25 mouse cellular contexts compared by ENCODE assay signal in the genomic region with DNA sequence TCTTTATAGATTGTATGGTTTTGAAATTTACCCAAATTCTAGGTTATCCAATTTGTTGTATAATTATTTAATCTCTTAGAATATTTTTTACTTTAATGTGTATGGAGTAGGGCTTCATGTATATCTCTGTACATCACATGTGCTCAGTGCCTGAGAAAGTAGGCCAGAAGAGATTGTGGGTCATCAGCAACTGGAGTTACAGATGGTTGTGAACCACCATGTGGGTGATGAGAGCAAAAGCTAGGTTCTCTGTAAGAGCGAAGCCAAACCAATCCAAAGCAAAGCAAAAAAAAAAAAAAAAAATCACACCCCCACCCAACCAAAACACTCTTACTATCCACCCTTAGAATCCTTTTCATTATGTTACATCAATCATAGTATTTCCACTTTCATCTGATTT.
"Had no signal": no experiment of that assay in that cellular context is flagged by ENCODE, and none has a peak within 500 bp of the region (broad histone marks: within the 10 kb centered on the region; RNA-seq: fewer than 3 reads in every experiment).

No protein-coding gene starts in this region.

- H3K4me2 ChIP-seq: heart, embryonic 12.5 days; hindbrain, embryonic 13.5 days; hindbrain, embryonic 15.5 days; limb, embryonic 12.5 days; liver, embryonic 11.5 days had no signal

- H3K36me3 ChIP-seq: heart, embryonic 10.5 days; heart, embryonic 12.5 days; hindbrain, embryonic 10.5 days; hindbrain, embryonic 13.5 days; hindbrain, embryonic 15.5 days; limb, embryonic 10.5 days; limb, embryonic 12.5 days had no signal

- H3K27ac ChIP-seq: gastrocnemius, adult 2 months; heart, embryonic 10.5 days; hindbrain, embryonic 10.5 days; hindbrain, embryonic 13.5 days; hindbrain, embryonic 15.5 days; hindbrain, postnatal 0 days; layer of hippocampus, adult 2 months; left cerebral cortex, adult 2 months; limb, embryonic 10.5 days; limb, embryonic 12.5 days; liver, embryonic 14.5 days had no signal

- H3K4me3 ChIP-seq: gastrocnemius, adult 2 months; heart, embryonic 10.5 days; heart, embryonic 12.5 days; hindbrain, embryonic 10.5 days; hindbrain, embryonic 13.5 days; hindbrain, embryonic 15.5 days; layer of hippocampus, adult 2 months; left cerebral cortex, adult 2 months; limb, embryonic 10.5 days; limb, embryonic 12.5 days had no signal

- H3K9ac ChIP-seq: heart, embryonic 12.5 days; hindbrain, embryonic 13.5 days; hindbrain, embryonic 15.5 days; limb, embryonic 12.5 days; liver, embryonic 14.5 days had no signal

- H3K27me3 ChIP-seq: heart, embryonic 12.5 days; hindbrain, embryonic 13.5 days; hindbrain, embryonic 15.5 days; limb, embryonic 12.5 days had no signal

- H3K9me3 ChIP-seq: heart, embryonic 10.5 days; heart, embryonic 12.5 days; hindbrain, embryonic 10.5 days; hindbrain, embryonic 13.5 days; hindbrain, embryonic 15.5 days; limb, embryonic 10.5 days; limb, embryonic 12.5 days had no signal

- ATAC-seq: hindbrain, postnatal 0 days; intestine, embryonic 16.5 days had no signal

- DNase-seq: gastrocnemius, adult 2 months; gastrocnemius, postnatal 10 days; gastrocnemius, postnatal 25 days; heart, adult 18-20 months; heart, postnatal 10 days; heart, postnatal 4 days; kidney, adult 11 months; kidney, adult 2 months; kidney, postnatal 10 days; kidney, postnatal 25 days; kidney, postnatal 4 days; liver had no signal

- H3K4me1 ChIP-seq: heart, embryonic 10.5 days; heart, embryonic 12.5 days; hindbrain, embryonic 10.5 days; hindbrain, embryonic 13.5 days; hindbrain, embryonic 15.5 days; limb, embryonic 10.5 days; limb, embryonic 12.5 days had no signal
